In genomic region chr13:34078500-34079280, GRCm38 (mm10) we compare ENCODE assay signal across 1 mouse cellular context.
TF ChIP-seq lines count a peak whose summit lies in the region.

No protein-coding gene starts in this region.

TF ChIP-seq in MEL, 35 proteins besides CTCF, POLR2A, EP300 and RAD21 (continued from another document):
- TF ChIP-seq USF1 (IDR thresholded peaks at IDR 0.05; ENCODE audit: low read depth, low read length): peak; percentile 19; the same call in 1 of the 2 replicates
- TF ChIP-seq MYC (IDR thresholded peaks at IDR 0.05; ENCODE audit: low read depth, low read length): peak; percentile 87
- TF ChIP-seq SIN3A (IDR thresholded peaks at IDR 0.05; ENCODE audit: low read length): 0 out of 2 replicates have a peak, but pooled peaks have one; percentile 47
- no peak for TF ChIP-seq UBTF (IDR thresholded peaks at IDR 0.05; ENCODE audit: borderline replicate concordance, insufficient read depth, low read depth, low read length)
- TF ChIP-seq POLR2AphosphoS2 (IDR thresholded peaks at IDR 0.05; ENCODE audit: low read length): no peak
